Mouse (Mus musculus) bone marrow macrophage, adult 2 months (primary cell): Measurements from ENCODE around the gene Son.

Experiments used
- CTCF ChIP-seq: IDR thresholded peaks from 2 replicates; pipeline ENCODE4 v1.5.1; 2012; ENCODE audit warnings: low read depth, mild to moderate bottlenecking, low read length, moderate library complexity
- POLR2A ChIP-seq: IDR thresholded peaks from 2 replicates; pipeline ENCODE4 v1.6.1; 2012; ENCODE audit warnings: mild to moderate bottlenecking, low read depth, low read length, borderline replicate concordance

DNA sequence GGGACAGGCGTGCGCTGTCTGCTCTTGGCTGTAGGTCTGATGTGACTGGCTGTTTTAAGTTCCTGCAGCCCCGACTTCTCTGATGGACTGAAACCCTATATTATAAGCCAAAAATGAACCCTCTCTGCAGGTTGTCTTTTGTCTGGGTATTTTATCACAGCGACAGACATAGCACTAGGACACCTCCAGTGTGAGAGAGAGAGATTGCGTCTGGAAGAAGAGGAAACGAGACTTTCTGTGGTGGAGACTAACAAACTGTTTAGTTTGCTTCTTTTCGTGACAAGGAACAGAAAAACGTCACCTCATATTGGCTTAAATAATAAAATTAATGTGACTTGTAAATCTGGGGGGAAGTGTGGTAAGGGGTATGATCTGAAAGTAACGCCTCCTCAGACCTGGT is 45.6 kb upstream of the Son start:
- TF ChIP-seq POLR2A (no peak), CTCF (no peak)
